Mouse (Mus musculus) 416B (cell line): ENCODE data around the gene Smg6.
"Not testable (repeated sequence)": the region's sequence is repeated elsewhere in the genome, so short reads cannot be mapped to it uniquely, and the experiment has no call there.

ENCODE experiments used
- DNase-seq: peaks from one replicate; pipeline ENCODE4 v3.0.0; 2011; ENCODE audit warnings: low read depth

The Smg6 gene

DNA sequence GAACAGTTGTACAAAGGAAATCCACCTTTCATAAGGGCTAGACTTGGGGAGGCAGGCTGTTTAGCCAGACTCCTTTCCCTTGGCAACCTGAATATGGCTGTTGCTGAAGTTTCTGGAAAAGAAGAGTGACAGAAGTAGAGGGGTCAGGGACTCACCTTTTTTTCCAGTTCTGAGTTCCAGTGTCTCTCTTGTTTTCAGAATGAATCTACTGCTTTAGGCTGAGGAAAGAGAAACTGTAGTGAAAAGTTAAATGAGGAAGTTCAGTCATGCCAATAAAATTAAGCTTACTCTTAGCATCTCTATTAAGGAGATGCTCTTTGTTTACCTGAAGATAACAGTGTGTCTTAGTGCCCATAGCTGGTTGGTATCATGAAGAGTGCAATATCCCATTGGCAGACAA, 69.2 kb downstream of the Smg6 start:
- DNase-seq: no peak

GRCm38 (mm10) chr11:74996482-74996881, 70.9 kb downstream of the Smg6 start:
- DNase-seq: peak; percentile 42

DNA sequence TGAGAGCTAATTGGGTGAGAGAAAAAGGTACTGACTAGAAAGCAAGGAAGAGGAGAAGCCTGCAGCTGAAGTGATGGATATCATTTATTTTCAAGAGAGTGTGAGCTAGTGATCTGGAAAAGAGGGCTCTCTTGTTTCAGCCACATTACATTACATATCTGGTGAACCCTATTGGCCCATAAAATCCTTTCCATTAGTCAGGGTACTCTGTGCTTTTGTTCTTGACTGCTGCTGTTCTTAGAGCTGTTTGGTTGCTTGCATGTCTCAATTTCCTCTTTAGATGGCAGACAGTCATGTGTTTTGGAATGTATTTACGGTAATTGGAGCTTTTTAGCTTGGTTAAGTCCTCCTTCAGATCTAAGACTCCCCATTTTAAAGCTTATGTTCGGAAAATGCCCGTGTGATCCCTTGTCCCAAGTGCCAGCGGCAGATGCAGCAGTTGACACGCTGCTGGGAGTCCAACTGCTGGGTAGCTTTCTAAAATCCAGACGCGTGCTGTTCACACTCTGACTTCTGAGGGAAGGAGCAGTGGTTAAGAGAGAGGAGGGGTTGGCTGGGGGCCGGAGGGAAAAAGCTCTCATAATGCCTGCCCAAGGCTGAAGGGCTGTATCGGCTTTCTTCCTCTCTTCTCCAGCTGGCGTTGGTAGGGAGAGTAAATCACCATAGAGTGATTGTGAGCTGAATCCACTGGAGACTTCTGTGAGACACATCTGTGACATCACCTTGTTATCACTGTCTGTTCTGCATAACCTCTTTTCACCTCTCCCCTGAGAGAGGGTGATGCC, 75.4 kb downstream of the Smg6 start:
- no peak for DNase-seq

- no peak for DNase-seq
Measured at GRCm38 (mm10) chr11:75008270-75008669, 82.6 kb downstream of the Smg6 start.

GRCm38 (mm10) chr11:75009537-75009936, 83.9 kb downstream of the Smg6 start:
- DNase-seq: not testable (repeated sequence)

DNA sequence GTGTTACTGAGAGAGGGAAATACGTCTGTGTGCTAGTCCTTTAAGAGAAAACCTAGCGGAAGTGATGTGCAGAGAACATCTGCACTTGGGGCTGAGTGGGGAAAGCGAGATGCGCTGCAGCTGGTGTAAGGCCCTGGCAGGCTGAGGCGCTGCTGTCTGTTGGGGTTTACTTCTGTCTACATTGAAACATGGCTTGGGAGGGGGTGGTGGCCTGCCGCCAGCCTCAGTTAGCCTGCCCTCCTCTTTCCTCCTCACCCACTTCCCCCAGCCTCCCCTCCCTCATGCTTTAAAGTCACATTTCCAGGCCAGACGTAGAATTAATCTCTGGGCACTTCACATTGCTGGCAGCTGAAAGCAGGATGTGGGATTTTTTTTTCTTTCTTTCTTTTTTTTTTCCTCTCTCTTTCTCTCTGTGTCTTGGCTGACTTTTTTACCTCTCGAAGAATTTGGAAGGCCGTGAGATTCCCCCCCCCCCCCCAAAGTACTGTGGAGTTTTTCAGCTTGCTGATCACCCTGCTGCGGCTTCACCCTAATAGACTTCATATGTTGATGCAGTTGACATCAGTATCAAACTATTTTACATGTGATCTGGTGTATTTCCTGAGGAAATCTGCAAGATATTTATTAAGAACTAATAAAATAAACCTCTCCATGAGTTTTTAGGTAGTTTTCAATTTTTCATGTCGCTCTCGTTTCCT, 87.5 kb downstream of the Smg6 start:
- DNase-seq: peak; percentile 50

- no peak for DNase-seq
Measured at GRCm38 (mm10) chr11:75013764-75014695, 88.4 kb downstream of the Smg6 start.

- DNase-seq: no peak
Measured at GRCm38 (mm10) chr11:75014816-75015215, 89.2 kb downstream of the Smg6 start.

GRCm38 (mm10) chr11:75015453-75015871, 89.8 kb downstream of the Smg6 start:
- no peak for DNase-seq

- peak; percentile 40 for DNase-seq
Measured at GRCm38 (mm10) chr11:75016309-75016860, 90.8 kb downstream of the Smg6 start.

DNA sequence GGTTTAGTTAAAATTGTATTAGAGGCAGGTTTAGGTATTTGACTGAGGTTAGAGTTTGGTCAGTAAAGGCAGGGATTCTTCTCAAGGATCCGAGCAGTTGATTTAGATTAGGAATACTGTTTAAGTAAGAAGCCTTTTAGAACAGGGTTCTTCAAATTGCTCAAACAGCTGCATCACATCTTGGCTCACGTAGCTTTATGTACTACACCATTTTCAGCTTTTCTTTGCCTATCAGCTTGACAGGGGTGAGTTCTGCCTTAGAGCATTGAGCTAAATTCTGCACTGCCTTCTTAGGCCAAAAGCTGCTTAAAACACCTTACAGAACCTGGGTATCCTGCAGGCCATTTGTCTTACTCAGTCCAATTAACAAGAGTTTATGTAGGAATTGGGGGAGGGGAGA, 92.2 kb downstream of the Smg6 start:
- DNase-seq: no peak

GRCm38 (mm10) chr11:75026977-75027376, 101.4 kb downstream of the Smg6 start:
- DNase-seq: peak; percentile 32

- no peak for DNase-seq
Measured at GRCm38 (mm10) chr11:75027616-75028015, 102.0 kb downstream of the Smg6 start.

DNA sequence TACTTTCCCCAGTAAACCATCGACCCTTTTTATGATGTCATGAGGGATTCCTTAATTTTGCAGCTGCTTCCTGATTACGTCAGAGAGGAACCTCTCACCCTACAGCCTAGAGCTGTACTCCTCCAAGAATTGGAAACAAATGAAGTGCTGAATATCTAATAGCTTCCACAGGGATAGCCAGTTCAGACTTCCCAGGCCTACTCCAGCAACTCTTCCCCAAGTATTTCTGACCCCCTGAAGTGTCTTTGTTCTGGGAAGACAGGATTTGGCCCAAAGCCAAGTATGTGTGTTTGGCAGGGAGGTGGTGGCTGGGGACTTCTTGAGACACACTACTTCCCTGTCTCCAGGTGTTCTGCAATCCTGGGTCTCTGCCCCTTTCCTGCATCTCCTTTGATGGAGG, 105.6 kb downstream of the Smg6 start:
- peak; percentile 33 for DNase-seq

- DNase-seq: peak; percentile 20
Measured at GRCm38 (mm10) chr11:75032946-75033345, 107.3 kb downstream of the Smg6 start.

DNA sequence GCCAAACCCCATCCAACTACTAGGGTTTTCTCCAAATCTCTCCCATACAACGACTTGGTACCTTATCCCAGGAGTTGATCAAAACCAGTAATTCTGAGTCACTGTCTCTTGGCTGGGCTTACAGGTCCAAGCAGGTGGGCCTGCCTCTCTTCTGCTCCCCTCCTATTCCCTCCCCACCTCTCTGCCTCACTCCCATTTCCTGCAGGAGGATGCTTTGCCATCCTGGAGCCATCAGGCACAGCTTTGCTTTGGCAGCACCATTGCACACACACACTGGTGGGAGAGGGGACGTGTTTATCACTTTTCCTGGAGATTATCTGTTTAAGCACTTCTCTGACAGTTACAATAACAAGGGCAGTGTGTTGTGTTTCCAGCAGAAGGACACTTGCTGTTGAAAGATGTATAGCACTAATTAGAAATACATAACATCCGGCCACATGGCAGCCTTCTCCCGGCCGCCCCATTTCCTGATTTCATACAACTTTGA, 108.0 kb downstream of the Smg6 start:
- DNase-seq: no peak

DNA sequence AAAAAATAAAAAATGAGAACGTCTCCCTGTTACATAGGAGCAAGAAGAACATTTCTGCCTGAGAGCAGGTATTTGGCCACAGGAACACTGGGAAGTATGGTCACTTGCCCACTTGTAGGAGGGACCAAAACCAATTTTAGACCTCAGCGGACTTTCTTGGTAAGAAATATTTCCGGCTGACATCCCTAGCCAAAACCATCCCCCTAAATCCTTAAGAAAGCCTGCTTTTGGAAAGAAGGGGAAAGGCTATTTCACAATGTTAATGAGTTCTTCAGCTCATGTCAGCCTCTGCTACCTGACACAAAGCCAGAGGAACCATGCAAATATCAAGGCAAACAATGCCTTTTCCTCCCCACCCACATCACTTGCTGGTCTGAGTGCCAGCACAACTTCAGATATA, 108.5 kb downstream of the Smg6 start:
- no peak for DNase-seq

- no peak for DNase-seq
Measured at GRCm38 (mm10) chr11:75044333-75044732, 118.7 kb downstream of the Smg6 start.

DNA sequence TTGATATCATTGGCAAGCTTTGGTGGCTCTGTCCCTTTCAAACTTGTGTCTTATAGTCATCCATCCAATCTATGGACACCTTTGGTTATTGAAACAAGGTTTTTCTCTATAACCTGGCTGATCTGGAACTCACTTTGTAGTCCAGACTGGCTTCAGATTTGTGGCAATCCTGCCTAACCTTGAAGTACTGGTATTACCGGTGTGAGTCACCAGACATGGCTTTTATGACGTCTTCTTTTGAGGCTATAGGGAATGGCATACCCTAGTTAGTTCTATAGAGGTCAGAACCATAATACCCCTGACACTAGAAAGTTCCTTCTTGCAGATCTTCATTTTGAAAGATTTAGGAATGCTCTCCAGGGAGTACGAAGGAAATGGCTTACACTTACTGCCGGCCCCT, 120.2 kb downstream of the Smg6 start:
- no peak for DNase-seq

DNA sequence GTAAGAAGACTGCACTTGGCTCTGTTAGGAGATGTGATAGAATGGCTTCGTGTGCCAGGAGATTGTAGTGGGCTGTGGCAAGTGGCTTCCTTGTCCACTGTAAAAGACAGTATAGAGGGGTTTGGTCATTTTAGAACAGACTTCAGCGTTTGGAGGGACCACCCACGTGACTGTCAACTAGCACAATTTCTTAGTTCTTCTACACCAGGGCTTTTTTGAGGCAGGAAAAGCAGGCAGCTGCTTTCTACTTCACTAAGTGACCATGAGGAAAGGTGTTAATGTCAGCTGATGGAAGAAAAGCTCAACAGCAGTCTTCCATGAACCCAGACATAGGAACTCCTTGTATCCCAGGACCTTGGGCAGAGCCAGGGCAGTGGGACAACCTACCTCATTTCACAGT, 121.0 kb downstream of the Smg6 start:
- DNase-seq: no peak

GRCm38 (mm10) chr11:75047066-75047465, 121.4 kb downstream of the Smg6 start:
- no peak for DNase-seq
